Mouse (Mus musculus) forebrain, embryonic 12.5 days (tissue): ENCODE data around the gene Uqcc1. TPM values are rescaled to one million over a fixed set of nuclear protein-coding genes. Genes with fewer than 3 reads are reported as not detected.

Source experiments
- ATAC-seq: fragments of 200-750 bp; cut with Nextera tagmentation; 2 replicates; pipeline ENCODE4 v1.8.0; 2017; ENCODE audit warnings: moderate TSS enrichment; ENCODE audit not compliant: low FRiP score
- H3K27ac ChIP-seq: fragments of 300-500 bp; sonication (generic); 2 replicates; pipeline ENCODE4 v1.5.1; 2016; ENCODE audit warnings: mild to moderate bottlenecking
- H3K27me3 ChIP-seq: fragments of 300-500 bp; sonication (generic); 2 replicates; pipeline ENCODE4 v1.6.1; 2016; ENCODE audit warnings: mild to moderate bottlenecking
- H3K36me3 ChIP-seq: fragments of 300-500 bp; sonication (generic); replicated peaks from 2 replicates; pipeline ENCODE4 v1.6.1; 2016; ENCODE audit warnings: mild to moderate bottlenecking
- H3K4me1 ChIP-seq: fragments of 300-500 bp; sonication (generic); 2 replicates; pipeline ENCODE4 v1.6.1; 2016
- H3K4me2 ChIP-seq: fragments of 300-500 bp; sonication (generic); 2 replicates; pipeline ENCODE4 v1.6.1; 2016; ENCODE audit warnings: mild to moderate bottlenecking, moderate library complexity
- H3K4me3 ChIP-seq: fragments of 300-500 bp; sonication (generic); replicated peaks from 2 replicates; pipeline ENCODE4 v1.5.1; 2016; ENCODE audit warnings: mild to moderate bottlenecking
- H3K9ac ChIP-seq: fragments of 300-500 bp; sonication (generic); 2 replicates; pipeline ENCODE4 v1.6.1; 2016; ENCODE audit warnings: mild to moderate bottlenecking
- H3K9me3 ChIP-seq: fragments of 300-500 bp; sonication (generic); 2 replicates; pipeline ENCODE4 v1.6.1; 2016
- WGBS: fragments of 180-500 bp; shearing (Covaris S2); methylation state at CpG from one replicate; pipeline ENCODE4 v1.1.7; 2016; 5-methylcytosine and 5-hydroxymethylcytosine counted together
- polyA plus RNA-seq: library from polyadenylated mRNA; unstranded; fragments of >200 nt; fragmentation: Nextera tagmentation; extraction: Ambion mirVana; gene quantifications from 2 replicates; pipeline ENCODE4 v1.2.1, GENCODE M21; 2016

Uqcc1 gene
- polyA plus RNA-seq, 1 experiment from 2014 or later = 72.9 TPM

DNA sequence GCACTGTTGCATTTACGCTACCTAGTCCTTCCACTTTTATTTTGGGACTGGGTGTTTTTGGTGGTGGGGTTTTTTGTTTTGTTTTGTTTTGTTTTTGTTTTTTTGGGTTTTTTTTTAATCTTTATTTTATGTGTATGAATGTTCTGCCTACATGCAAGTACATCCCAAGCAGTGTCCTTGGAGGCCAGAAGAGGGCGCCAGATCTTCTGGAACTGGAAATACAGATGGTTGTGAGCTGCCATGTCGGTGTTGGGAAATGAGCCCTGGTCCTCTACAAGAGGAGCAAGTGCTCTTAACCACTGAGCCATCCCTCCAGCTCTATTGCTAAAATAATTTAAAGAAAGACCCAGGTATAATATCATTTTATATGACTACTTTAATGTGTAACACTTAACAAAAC lies 127.3 kb downstream of the Uqcc1 start:
- Histone ChIP-seq H3K4me1 (no peaks in the 10 kb centered on the region), H3K4me3 (no peak overlapping the region), H3K9ac (no peak overlapping the region), H3K36me3 (0 out of 2 replicates have a peak, but pooled peaks cover 4% of the 10 kb centered on the region), H3K27ac (no peak overlapping the region), H3K4me2 (no peak overlapping the region), H3K9me3 (no peaks in the 10 kb centered on the region), H3K27me3 (no peaks in the 10 kb centered on the region)
- ATAC-seq = no peak
- WGBS = 57% methylated on average over 3 of the region's 3 CpGs

DNA sequence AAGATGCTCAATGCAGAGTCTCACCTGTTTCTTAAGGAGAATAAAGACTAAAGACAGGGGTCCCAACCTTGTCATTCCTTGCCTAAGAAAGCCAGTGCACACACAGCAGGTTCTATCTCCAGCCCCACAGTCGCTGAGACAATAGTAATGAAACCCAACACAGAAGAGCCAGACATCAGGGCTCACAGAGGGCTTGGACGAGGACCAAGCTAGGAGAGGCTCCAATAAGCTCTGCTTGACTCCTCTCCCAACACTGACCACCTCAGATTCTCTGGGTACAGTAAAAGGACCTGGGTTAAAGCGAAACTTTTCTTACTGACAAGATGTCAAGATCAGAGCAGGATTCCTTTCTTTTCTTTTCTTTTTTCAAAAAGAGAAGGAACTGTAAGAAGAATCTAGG lies 131.5 kb downstream of the Uqcc1 start:
- ATAC-seq = no peak
- no peaks in the 10 kb centered on the region for H3K4me1 ChIP-seq
- 66% methylated on average over 3 of the region's 3 CpGs for WGBS
- H3K4me3 ChIP-seq = no peak overlapping the region
- H3K9ac ChIP-seq = no peak overlapping the region
- 0 out of 2 replicates have a peak, but pooled peaks cover 4% of the 10 kb centered on the region for H3K36me3 ChIP-seq
- no peak overlapping the region for H3K27ac ChIP-seq
- H3K27me3 ChIP-seq = no peaks in the 10 kb centered on the region
- H3K4me2 ChIP-seq = no peak overlapping the region
- H3K9me3 ChIP-seq = no peaks in the 10 kb centered on the region

Other genes starting within 250 kb of the Uqcc1 start
- gene Trpc4ap, start 237.9 kb downstream of the Uqcc1 start, polyA plus RNA-seq = 159 and 167 TPM in 2 replicates
- 32.6 and 33.0 TPM in 2 replicates for gene Edem2, start 200.8 kb downstream of the Uqcc1 start, polyA plus RNA-seq
- gene Gm17581, start 194.4 kb downstream of the Uqcc1 start, polyA plus RNA-seq = not detected in 2 replicates
- gene Procr, start 179.2 kb downstream of the Uqcc1 start, polyA plus RNA-seq = 1.4 and 2.6 TPM in 2 replicates
- gene Mmp24, start 155.0 kb downstream of the Uqcc1 start, polyA plus RNA-seq = 3.4 and 4.4 TPM in 2 replicates
- 12.0 and 13.4 TPM in 2 replicates for gene BC029722, start 110.9 kb downstream of the Uqcc1 start, polyA plus RNA-seq
- gene Eif6, start 103.4 kb downstream of the Uqcc1 start, polyA plus RNA-seq = 159 and 160 TPM in 2 replicates
- gene Fam83c, start 95.5 kb downstream of the Uqcc1 start, polyA plus RNA-seq = 0.50 and 0.68 TPM in 2 replicates
- not detected in 2 replicates for gene Gm15557, start 10.4 kb upstream of the Uqcc1 start, polyA plus RNA-seq
- gene Gdf5, start 15.1 kb upstream of the Uqcc1 start, polyA plus RNA-seq = 2.1 and 2.9 TPM in 2 replicates
- gene Cep250, start 26.1 kb upstream of the Uqcc1 start, polyA plus RNA-seq = 28.9 and 30.5 TPM in 2 replicates
- gene 6430550D23Rik, start 77.7 kb upstream of the Uqcc1 start, polyA plus RNA-seq = 1.3 TPM in 2 replicates
- gene Ergic3, start 77.7 kb upstream of the Uqcc1 start, polyA plus RNA-seq = 196 and 199 TPM in 2 replicates
- gene Fer1l4, start 122.6 kb upstream of the Uqcc1 start, polyA plus RNA-seq = not detected in 2 replicates
- 5.3 and 7.7 TPM in 2 replicates for gene Spag4, start 134.9 kb upstream of the Uqcc1 start, polyA plus RNA-seq
- 56.4 and 56.6 TPM in 2 replicates for gene Cpne1, start 181.7 kb upstream of the Uqcc1 start, polyA plus RNA-seq
- 53.0 and 58.0 TPM in 2 replicates for gene Rbm12, start 181.7 kb upstream of the Uqcc1 start, polyA plus RNA-seq
- 20.4 and 31.9 TPM in 2 replicates for gene Gm28036, start 196.8 kb upstream of the Uqcc1 start, polyA plus RNA-seq
- gene Romo1, start 213.7 kb upstream of the Uqcc1 start, polyA plus RNA-seq = 388 and 397 TPM in 2 replicates
- 30.8 and 31.5 TPM in 2 replicates for gene Nfs1, start 213.9 kb upstream of the Uqcc1 start, polyA plus RNA-seq
- gene Rbm39, start 249.9 kb upstream of the Uqcc1 start, polyA plus RNA-seq = 708 and 716 TPM in 2 replicates